Mouse (Mus musculus) effector memory CD4-positive, alpha-beta T cell, adult 5 months (primary cell): ENCODE data around the gene Fancm. TPM values are rescaled to one million over a fixed set of nuclear protein-coding genes. Genes with fewer than 3 reads are reported as not detected.

ENCODE experiments used
- polyA plus RNA-seq: library from polyadenylated mRNA; unstranded; fragments of 100-300 nt; shearing (Covaris generic); gene quantifications from one replicate; pipeline ENCODE4 v1.2.1, GENCODE M21; 2017

The Fancm gene
- polyA plus RNA-seq, result 13.4 TPM

GRCm38 (mm10) chr12:65075085-65075732 is at the start of gene Fancm:
Gene Fancm, plus strand, starts transcription at chr12:65075603.

GRCm38 (mm10) chr12:65036190-65036870 is 39.1 kb upstream of the Fancm start, which contains the start of gene Prpf39:
Gene Prpf39, plus strand, starts transcription at chr12:65036333.

GRCm38 (mm10) chr12:65073611-65074178 is 1.7 kb upstream of the Fancm start, which contains the start of gene Fkbp3:
Gene Fkbp3, minus strand, starts transcription at chr12:65074007.

GRCm38 (mm10) chr12:65172021-65172951 is 96.9 kb downstream of the Fancm start, which contains the start of gene Mis18bp1:
Gene Mis18bp1, minus strand, starts transcription at chr12:65172604.

Other genes with a start within 250 kb of the Fancm start
- gene Gm527, start 157.7 kb upstream of the Fancm start, polyA plus RNA-seq, result 15.2 TPM
- 21.6 TPM for gene Klhl28, start 110.1 kb upstream of the Fancm start, polyA plus RNA-seq
- gene Togaram1, start 109.8 kb upstream of the Fancm start, polyA plus RNA-seq, result 48.3 TPM
- 89.4 TPM for gene Prpf39, start 39.3 kb upstream of the Fancm start, polyA plus RNA-seq
- 172 TPM for gene Fkbp3, start 1.6 kb upstream of the Fancm start, polyA plus RNA-seq
- gene Mis18bp1, start 97.0 kb downstream of the Fancm start, polyA plus RNA-seq, result 0.62 TPM
- gene Wdr20rt, start 149.9 kb downstream of the Fancm start, polyA plus RNA-seq, result not detected